Mouse (Mus musculus) liver, embryonic 12.5 days (tissue): Measurements from ENCODE around the gene Elmsan1. TPM values are rescaled to one million over a fixed set of nuclear protein-coding genes. Genes with fewer than 3 reads are reported as not detected.
A peak's percentile ranks its signal among the peaks of the same experiment; 100 is the strongest.
"Not testable (repeated sequence)": the region's sequence is repeated elsewhere in the genome, so short reads cannot be mapped to it uniquely, and the experiment has no call there.

Experiments
- ATAC-seq: fragments of 200-750 bp; cut with Nextera tagmentation; 2 replicates; pipeline ENCODE4 v1.8.0; 2017; ENCODE audit warnings: moderate number of reproducible peaks, mild to moderate bottlenecking, moderate library complexity
- H3K27ac ChIP-seq: fragments of 300-500 bp; sonication (generic); 2 replicates; pipeline ENCODE4 v1.5.1; 2016; ENCODE audit warnings: mild to moderate bottlenecking
- H3K27me3 ChIP-seq: fragments of 300-500 bp; sonication (generic); replicated peaks from 2 replicates; pipeline ENCODE4 v1.6.1; 2016; ENCODE audit warnings: mild to moderate bottlenecking, moderate library complexity
- H3K36me3 ChIP-seq: fragments of 300-500 bp; sonication (generic); 2 replicates; pipeline ENCODE4 v1.6.1; 2016; ENCODE audit warnings: mild to moderate bottlenecking, moderate library complexity
- H3K4me1 ChIP-seq: fragments of 300-500 bp; sonication (generic); 2 replicates; pipeline ENCODE4 v1.6.1; 2016
- H3K4me2 ChIP-seq: fragments of 300-500 bp; sonication (generic); 2 replicates; pipeline ENCODE4 v1.6.1; 2016; ENCODE audit warnings: mild to moderate bottlenecking, moderate library complexity
- H3K4me3 ChIP-seq: fragments of 300-500 bp; sonication (generic); 2 replicates; pipeline ENCODE4 v1.5.1; 2016; ENCODE audit warnings: mild to moderate bottlenecking, moderate library complexity
- H3K9ac ChIP-seq: fragments of 300-500 bp; sonication (generic); 2 replicates; pipeline ENCODE4 v1.6.1; 2016; ENCODE audit warnings: mild to moderate bottlenecking, moderate library complexity
- H3K9me3 ChIP-seq: fragments of 300-500 bp; sonication (generic); replicated peaks from 2 replicates; pipeline ENCODE4 v1.6.1; 2016; ENCODE audit warnings: mild to moderate bottlenecking, moderate library complexity
- WGBS: fragments of 180-500 bp; shearing (Covaris S2); methylation state at CpG from one replicate; pipeline ENCODE4 v1.1.7; 2016; ENCODE audit not compliant: insufficient replicate concordance; 5-methylcytosine and 5-hydroxymethylcytosine counted together
- polyA plus RNA-seq: library from polyadenylated mRNA; unstranded; fragments of >200 nt; fragmentation: Nextera tagmentation; extraction: Ambion mirVana; gene quantifications from 2 replicates; pipeline ENCODE4 v1.2.1, GENCODE M21; 2016

Gene Elmsan1
- polyA plus RNA-seq, 1 experiment from 2014 or later: 6.9 TPM

DNA sequence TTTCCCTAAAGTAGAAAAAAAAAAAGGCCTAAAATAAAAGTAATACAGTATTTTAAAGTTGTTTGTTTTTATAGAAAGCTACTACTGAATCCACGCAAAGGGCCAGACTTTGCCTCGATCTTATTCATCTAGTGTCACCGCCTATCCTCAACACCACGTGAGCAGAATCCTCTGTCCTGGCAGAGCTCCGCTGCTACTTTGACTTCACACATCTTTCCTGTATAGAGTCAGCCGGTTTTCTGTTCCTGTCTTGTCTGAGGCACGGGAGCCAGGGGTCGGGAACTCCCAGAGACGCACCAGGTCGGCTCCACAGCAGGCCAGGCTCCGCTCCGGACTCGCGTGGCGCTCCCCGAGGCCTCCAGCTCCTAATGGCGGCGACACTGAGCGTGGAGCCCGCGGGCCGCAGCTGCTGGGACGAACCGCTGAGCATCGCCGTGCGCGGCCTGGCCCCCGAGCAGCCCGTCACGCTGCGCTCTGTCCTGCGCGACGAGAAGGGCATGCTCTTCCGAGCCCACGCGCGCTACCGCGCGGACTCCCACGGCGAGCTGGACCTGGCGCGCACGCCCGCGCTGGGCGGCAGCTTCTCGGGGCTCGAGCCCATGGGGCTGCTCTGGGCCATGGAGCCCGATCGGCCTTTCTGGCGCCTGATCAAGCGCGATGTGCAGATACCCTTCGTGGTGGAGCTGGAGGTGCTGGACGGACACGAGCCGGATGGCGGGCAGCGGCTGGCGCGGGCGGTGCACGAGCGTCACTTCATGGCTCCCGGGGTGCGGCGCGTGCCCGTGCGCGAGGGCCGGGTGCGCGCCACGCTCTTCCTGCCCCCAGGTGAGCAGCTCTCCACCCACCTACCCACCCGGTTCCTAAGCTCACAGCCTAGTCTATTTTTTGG lies 117.8 kb downstream of the Elmsan1 start, which contains the start of gene Acot6:
Acot6 (plus strand) TSS at position 51 of the 889 bp plus-strand sequence.
- not testable (repeated sequence) for H3K9me3 ChIP-seq, H3K36me3 ChIP-seq, H3K27me3 ChIP-seq
- peak within 1 kb of the TSS; percentile 68 for H3K9ac ChIP-seq
- peak within 1 kb of the TSS; percentile 62 for H3K4me3 ChIP-seq
- ATAC-seq: peak; percentile 67
- peaks cover 25% of the 10 kb centered on the region for H3K4me1 ChIP-seq
- peak within 1 kb of the TSS; percentile 89 for H3K4me2 ChIP-seq
- under 1% methylated on average over 78 of the region's 80 CpGs for WGBS
- 0 out of 2 replicates have a peak within 1 kb of the TSS, but pooled peaks have one; percentile 25 for H3K27ac ChIP-seq

GRCm38 (mm10) chr12:84100071-84100470 lies 118.6 kb downstream of the Elmsan1 start:
- no peak for ATAC-seq
- Histone ChIP-seq H3K27ac (no peak overlapping the region), H3K36me3 (no peaks in the 10 kb centered on the region), H3K4me3 (no peak overlapping the region), H3K27me3 (peaks cover 8% of the 10 kb centered on the region; the same call in 1 of the 2 replicates), H3K4me1 (peaks cover 25% of the 10 kb centered on the region), H3K9ac (no peak overlapping the region), H3K4me2 (peak overlapping the region; percentile 89), H3K9me3 (no peaks in the 10 kb centered on the region)
- 67% methylated on average over 1 of the region's 1 CpGs for WGBS

GRCm38 (mm10) chr12:84099605-84100004 lies 119.1 kb downstream of the Elmsan1 start:
- Histone ChIP-seq H3K9me3 (no peaks in the 10 kb centered on the region), H3K9ac (no peak overlapping the region), H3K27me3 (peaks cover 8% of the 10 kb centered on the region; the same call in 1 of the 2 replicates), H3K4me2 (no peak overlapping the region), H3K4me1 (peaks cover 25% of the 10 kb centered on the region), H3K36me3 (no peaks in the 10 kb centered on the region), H3K4me3 (no peak overlapping the region), H3K27ac (no peak overlapping the region)
- 64% methylated on average over 2 of the region's 2 CpGs for WGBS
- no peak for ATAC-seq

Other genes with a start within 250 kb of the Elmsan1 start
- not detected in 2 replicates for gene Heatr4, start 234.0 kb downstream of the Elmsan1 start, polyA plus RNA-seq
- gene Acot2, start 231.0 kb downstream of the Elmsan1 start, polyA plus RNA-seq: 15.1 and 15.2 TPM in 2 replicates
- gene Acot1, start 209.4 kb downstream of the Elmsan1 start, polyA plus RNA-seq: 26.6 and 31.3 TPM in 2 replicates
- gene Acot4, start 180.5 kb downstream of the Elmsan1 start, polyA plus RNA-seq: 6.4 and 6.6 TPM in 2 replicates
- gene Gm49366, start 179.9 kb downstream of the Elmsan1 start, polyA plus RNA-seq: not detected in 2 replicates
- 2.9 and 3.6 TPM in 2 replicates for gene Acot3, start 166.7 kb downstream of the Elmsan1 start, polyA plus RNA-seq
- not detected in 2 replicates for gene Acot5, start 149.6 kb downstream of the Elmsan1 start, polyA plus RNA-seq
- 0.48 and 0.54 TPM in 2 replicates for gene Acot6, start 118.2 kb downstream of the Elmsan1 start, polyA plus RNA-seq
- 0.73 and 1.1 TPM in 2 replicates for gene Dnal1, start 104.5 kb downstream of the Elmsan1 start, polyA plus RNA-seq
- 0.08 and 0.20 TPM in 2 replicates for gene Pnma1, start 70.4 kb downstream of the Elmsan1 start, polyA plus RNA-seq
- gene Ptgr2, start 66.4 kb upstream of the Elmsan1 start, polyA plus RNA-seq: 34.9 and 35.0 TPM in 2 replicates
- 51.0 and 51.9 TPM in 2 replicates for gene Zfp410, start 98.0 kb upstream of the Elmsan1 start, polyA plus RNA-seq
- 31.9 and 34.1 TPM in 2 replicates for gene Coq6, start 142.8 kb upstream of the Elmsan1 start, polyA plus RNA-seq
- 2.3 and 2.4 TPM in 2 replicates for gene Fam161b, start 143.0 kb upstream of the Elmsan1 start, polyA plus RNA-seq
- gene Entpd5, start 190.1 kb upstream of the Elmsan1 start, polyA plus RNA-seq: 11.5 and 12.0 TPM in 2 replicates
- 0.51 and 0.78 TPM in 2 replicates for gene Bbof1, start 190.2 kb upstream of the Elmsan1 start, polyA plus RNA-seq
- gene Rnf113a2, start 198.3 kb upstream of the Elmsan1 start, polyA plus RNA-seq: 17.7 and 18.2 TPM in 2 replicates
- 17.4 and 17.9 TPM in 2 replicates for gene Aldh6a1, start 232.1 kb upstream of the Elmsan1 start, polyA plus RNA-seq
- 15.3 and 15.5 TPM in 2 replicates for gene Lin52, start 232.5 kb upstream of the Elmsan1 start, polyA plus RNA-seq